Mouse (Mus musculus): ENCODE measurements around the gene Usp45. TPM values are rescaled to one million over a fixed set of nuclear protein-coding genes. Genes with fewer than 3 reads are reported as not detected.
"Not testable (repeated sequence)": the region's sequence is repeated elsewhere in the genome, so short reads cannot be mapped to it uniquely, and the experiment has no call there.

Usp45 gene
- total RNA-seq (2021), result 10 to 100 TPM; 49.7 to 51.8 TPM
- long read RNA-seq, experiment 1, full-length matches to known transcripts, result 1 of 3 reads
- long read RNA-seq, experiment 1, partial matches to known transcripts, result 1 of 3 reads
- long read RNA-seq, experiment 1, other reads (novel, unspliced or antisense), result 1 of 3 reads
- long read RNA-seq, experiment 2, full-length matches to known transcripts, result 1 of 5 reads
- long read RNA-seq, experiment 2, partial matches to known transcripts, result 2 of 5 reads
- long read RNA-seq, experiment 2, other reads (novel, unspliced or antisense), result 2 of 5 reads

DNA sequence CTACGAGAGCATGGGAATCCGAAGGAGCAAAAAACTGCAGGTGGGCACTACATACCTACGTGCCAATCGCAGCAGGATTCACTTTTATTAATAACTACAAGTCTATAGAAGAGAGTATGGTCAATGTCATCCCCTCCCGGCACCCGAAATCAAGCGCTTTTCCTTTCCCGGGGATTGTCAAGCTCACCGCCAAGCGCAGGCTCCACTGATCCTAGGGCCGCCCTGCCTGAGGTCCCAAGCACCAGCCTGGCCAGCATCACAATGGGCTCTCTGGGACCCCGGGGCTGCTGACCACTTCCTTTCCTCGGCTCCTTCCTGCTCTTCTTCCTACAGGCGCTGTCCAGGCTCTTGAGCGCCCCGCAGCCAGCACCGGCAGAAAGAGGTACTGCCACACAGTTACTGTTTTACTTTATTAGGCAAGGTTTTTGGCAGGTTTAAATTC, at the start of gene Usp45, which contains the start of gene Tstd3:
Gene Usp45 (plus strand): TSS at position 294 of the 442 bp plus-strand sequence.
Gene Tstd3 (minus strand): TSS at position 350 of the 442 bp plus-strand sequence.
- peak; percentile 98 for TF ChIP-seq CTCF (conservative IDR thresholded peaks at IDR 0.05)
- Histone ChIP-seq H3K4me3 (peak within 1 kb of the TSS; percentile 95), H3K27ac (peak within 1 kb of the TSS; percentile 96)
- DNase-seq (ENCODE audit: low spot score in 2 of 2), result peak; percentile 78 to 83

DNA sequence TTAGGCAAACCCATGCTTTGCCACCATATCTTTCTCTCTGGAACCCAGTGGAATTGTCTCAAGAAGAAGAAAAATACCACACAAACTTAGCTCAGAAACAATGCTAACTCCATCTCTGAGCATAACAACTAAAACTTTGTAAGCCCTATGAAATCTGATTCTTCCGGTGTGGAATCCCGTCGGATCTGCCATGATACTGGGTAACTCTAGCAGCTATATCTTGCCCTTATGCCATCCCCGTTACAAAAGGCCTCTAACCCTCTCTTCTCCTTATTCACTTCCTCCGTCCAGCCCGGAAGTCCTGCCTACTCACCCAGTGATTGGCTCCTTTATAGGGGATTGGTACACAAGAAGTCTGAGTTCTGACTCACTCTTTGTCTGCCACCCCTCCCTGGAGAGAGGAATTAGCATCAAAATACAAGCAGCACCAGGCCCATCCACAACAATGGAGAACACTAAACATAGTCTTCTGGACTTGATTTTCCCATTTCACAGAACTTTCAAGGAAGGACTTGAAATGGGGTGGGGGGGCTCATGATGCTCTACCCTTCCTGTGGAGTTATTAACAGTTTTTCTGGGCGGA, 44.1 kb upstream of the Usp45 start:
- DNase-seq (ENCODE audit: low spot score in 2 of 2), result no peak
- TF ChIP-seq CTCF (conservative IDR thresholded peaks at IDR 0.05), result no peak
- Histone ChIP-seq H3K4me3 (no peak overlapping the region), H3K27ac (no peak overlapping the region)

DNA sequence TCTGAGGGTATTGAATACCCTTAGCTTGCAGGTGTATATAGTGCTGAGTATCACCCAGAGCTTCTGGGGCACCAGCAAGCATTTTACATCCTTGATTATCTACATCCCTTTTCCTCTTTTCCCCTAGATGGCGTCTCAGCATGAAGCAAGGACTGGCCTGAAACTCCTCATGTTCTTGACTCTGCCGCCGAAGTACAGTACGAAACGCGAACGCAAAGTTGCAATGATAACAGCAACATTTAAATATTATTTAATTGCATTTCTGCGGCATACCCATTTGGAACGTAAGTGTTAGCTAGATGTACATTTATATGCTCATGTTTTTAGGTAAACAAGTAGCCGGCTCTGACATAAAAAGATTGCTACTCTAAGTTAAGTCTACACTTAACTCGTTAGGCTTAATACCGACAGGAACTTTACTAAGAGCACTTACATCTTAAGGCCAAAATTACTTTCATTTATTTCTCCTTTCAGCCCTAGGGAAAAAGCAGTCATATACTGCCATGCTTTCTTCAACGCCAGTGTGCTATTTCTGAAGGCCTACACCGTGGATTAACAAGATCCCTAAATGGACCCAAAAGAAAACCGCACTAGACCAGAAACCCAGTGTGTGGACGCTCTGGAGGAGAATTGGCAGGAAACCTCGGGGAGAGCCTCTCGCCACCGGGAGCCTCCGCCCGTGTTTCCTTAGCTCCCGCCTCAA, 39.9 kb upstream of the Usp45 start:
- peak; percentile 15 to 49 for DNase-seq (ENCODE audit: low spot score in 2 of 2)
- TF ChIP-seq CTCF (conservative IDR thresholded peaks at IDR 0.05), result peak; percentile 82
- H3K27ac ChIP-seq, result peak overlapping the region; percentile 91

DNA sequence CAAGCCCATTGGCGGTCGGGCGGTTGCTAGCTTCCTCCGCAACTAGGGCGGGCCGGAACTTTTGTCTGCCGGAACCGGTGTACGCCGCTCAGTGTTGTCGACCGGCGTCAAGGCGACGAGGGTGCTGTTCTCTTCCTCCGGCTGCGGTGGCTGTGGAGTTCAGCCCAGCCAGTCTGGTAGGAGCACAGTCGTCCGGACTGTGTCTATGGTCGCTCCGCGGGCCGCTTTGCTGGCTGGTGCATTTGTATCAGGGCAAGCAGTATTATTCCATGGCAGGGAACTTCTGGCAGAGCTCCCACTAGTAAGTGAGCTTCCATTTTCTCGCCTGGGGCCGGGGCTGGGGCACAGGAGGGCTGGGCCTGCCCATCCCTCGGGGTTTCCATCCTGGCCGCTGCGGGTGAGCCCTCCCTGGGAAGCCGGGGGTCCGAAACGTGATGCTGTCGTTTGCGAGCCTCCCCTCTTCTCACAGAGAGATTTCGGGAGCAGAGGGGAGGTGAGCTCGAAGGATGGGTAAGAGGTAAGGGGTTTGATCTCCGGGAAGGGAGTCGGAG, 39.3 kb upstream of the Usp45 start, which contains the start of gene Ccnc:
Gene Ccnc (plus strand): TSS at position 87 of the 551 bp plus-strand sequence.
- TF ChIP-seq CTCF (conservative IDR thresholded peaks at IDR 0.05), result no peak
- Histone ChIP-seq H3K4me3 (peak within 1 kb of the TSS; percentile 97), H3K27ac (peak within 1 kb of the TSS; percentile 91)
- peak; percentile 92 to 93 for DNase-seq (ENCODE audit: low spot score in 2 of 2)

More for the DNA sequence above, 39.9 kb upstream of the Usp45 start:
- peak overlapping the region; percentile 97 for H3K4me3 ChIP-seq

DNA sequence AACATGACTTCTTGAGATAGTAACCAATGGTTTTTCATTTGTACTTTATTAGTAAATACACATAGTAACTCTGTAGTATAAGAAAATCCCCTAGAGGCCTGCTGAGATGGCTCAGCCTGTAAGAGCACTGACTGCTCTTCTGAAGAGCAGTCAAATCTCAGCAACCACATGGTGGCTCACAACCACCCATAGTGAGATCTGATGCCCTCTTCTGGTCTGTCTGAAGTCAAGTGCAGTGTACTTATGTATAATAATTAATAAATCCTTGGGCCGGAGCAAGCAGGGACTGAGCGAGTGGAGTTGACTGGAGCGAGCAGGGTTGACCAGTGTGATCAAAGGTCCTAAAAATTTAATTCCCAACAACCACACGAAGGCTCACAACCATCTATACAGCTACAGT, 27.8 kb upstream of the Usp45 start:
- TF ChIP-seq CTCF (conservative IDR thresholded peaks at IDR 0.05), result peak; percentile 63
- H3K27ac ChIP-seq, result no peak overlapping the region
- no peak overlapping the region for H3K4me3 ChIP-seq
- DNase-seq (ENCODE audit: low spot score in 2 of 2), result no peak

DNA sequence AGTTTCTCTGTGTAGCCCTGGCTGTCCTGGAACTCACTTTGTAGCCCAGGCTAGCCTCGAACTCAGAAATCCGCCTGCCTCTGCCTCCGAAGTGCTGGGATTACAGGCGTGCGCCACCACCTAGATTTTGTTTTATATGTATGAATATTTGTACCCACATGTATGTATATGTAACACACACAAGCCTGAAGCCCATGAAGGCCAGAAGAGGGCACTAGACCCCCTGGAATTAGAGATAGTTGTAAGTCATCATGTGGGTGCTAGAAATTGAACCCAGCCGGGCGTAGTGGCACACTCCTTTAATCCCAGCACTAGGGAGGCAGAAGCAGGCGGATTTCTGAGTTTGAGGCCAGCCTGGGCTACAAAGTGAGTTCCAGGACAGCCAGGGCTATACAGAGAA, 22.8 kb upstream of the Usp45 start:
- H3K27ac ChIP-seq; H3K4me3 ChIP-seq; DNase-seq (ENCODE audit: low spot score in 2 of 2): not testable (repeated sequence)
- peak; percentile 34; the same call in 1 of the 2 replicates for TF ChIP-seq CTCF (conservative IDR thresholded peaks at IDR 0.05)

DNA sequence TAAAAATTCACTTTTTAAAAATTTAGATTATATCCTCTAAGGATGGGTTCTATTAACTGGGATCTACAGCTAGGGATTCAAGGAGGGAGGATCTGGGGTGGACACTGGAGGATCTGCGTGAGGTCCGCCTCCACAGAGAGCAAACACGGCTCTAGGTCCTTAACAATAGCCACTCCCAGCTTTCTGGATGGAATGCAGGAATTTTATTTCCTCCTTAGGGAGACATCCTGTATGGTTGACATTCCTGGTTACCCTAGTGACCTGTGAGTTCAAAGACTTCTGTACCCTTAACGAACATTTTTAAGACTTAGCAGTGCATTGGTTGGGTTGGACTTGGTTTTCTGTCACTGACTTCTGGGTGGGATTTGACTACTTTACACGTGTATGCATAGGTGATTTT, 21.2 kb upstream of the Usp45 start:
- TF ChIP-seq CTCF (conservative IDR thresholded peaks at IDR 0.05), result no peak
- Histone ChIP-seq H3K4me3 (no peak overlapping the region), H3K27ac (no peak overlapping the region)
- no peak for DNase-seq (ENCODE audit: low spot score in 2 of 2)

DNA sequence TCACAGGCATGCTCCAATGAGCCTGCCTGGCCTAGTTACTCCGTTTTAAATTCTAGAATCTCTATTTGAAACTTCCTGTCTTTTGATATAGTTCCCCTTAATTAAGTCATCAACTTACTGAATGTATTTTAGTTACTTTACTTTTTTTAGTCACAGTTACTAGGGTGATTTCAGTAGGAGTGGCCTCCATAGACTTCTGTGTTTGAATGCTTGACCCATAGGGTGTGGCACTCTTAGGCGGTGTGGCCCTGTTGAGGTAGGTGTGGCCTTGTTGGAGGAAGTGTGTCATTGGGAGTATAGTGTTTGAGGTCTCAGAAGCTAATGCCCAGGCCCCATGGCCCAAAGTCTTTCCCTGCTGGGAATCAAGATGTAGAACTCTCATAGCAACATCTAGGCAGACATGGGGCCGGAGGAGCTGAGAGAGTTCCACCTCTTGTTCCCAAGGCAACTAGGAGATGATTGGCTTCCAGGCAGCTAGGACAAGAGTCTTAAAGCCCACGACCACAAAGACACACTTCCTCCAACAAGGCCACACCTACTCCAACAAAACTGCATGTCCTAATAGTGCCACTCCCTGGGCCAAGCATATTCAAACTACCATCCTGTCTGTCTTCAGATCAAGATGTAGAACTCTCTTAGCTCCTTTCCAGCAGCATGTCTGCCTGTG, 11.7 kb upstream of the Usp45 start:
- Histone ChIP-seq H3K27ac (no peak overlapping the region), H3K4me3 (no peak overlapping the region)
- no peak for DNase-seq (ENCODE audit: low spot score in 2 of 2)
- no peak for TF ChIP-seq CTCF (conservative IDR thresholded peaks at IDR 0.05)

DNA sequence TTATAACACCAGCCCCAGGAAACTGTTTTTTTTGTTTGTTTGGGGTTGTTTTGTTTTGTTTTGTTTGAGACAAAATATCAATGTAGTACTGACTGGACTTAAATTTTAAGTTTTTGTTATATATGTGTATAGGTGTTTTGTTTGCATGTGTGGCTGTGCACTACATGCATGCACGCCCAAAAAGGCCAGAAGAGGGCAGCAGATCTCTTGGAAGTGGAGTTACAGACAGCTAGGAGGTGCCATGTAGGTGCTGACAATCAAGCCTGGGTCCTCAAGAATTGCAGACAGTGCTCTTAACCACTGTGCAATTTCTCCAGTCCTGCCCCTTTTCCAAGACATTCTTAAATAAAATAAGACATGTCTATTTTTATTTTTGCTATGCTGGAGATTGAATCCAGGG, 8.1 kb upstream of the Usp45 start:
- H3K27ac ChIP-seq, result no peak overlapping the region
- TF ChIP-seq CTCF (conservative IDR thresholded peaks at IDR 0.05), result peak; percentile 41
- no peak overlapping the region for H3K4me3 ChIP-seq
- no peak for DNase-seq (ENCODE audit: low spot score in 2 of 2)

DNA sequence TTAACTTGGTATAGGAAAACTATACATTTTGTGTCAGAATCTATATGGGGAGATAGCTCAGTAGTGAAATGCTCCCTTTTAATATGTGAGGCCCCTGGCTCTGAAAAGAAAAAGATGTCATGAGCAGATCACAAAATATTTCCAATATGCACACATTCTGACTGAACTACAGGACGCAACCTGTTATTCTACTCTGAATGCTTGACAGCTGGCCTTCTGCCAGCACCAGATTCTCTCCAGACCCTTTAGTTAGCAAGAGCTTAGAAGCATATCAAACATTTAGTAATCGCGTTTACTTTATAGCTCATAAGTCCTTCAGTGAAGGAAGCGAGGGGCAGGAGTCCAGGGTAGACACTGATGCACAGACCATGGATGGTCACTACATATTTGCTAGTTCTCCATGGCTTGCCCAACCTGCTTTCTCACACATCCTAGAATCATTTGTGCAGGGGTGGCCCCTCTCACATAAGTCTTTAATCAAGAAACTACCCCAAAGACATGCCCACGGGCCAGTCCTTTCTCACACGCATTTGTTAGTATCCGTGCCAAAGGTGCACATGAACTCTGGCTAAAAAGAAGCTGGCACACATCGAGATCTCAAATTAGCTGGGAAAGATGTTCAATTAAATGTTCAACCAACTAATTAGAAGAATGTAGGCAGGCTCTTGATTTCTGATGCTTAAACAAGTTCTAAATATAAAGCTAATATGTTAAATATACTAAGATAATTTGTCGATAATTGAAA, 5.4 kb upstream of the Usp45 start:
- peak; percentile 34 to 60 for DNase-seq (ENCODE audit: low spot score in 2 of 2)
- no peak overlapping the region for H3K4me3 ChIP-seq
- no peak for TF ChIP-seq CTCF (conservative IDR thresholded peaks at IDR 0.05)
- H3K27ac ChIP-seq, result peak overlapping the region; percentile 57

DNA sequence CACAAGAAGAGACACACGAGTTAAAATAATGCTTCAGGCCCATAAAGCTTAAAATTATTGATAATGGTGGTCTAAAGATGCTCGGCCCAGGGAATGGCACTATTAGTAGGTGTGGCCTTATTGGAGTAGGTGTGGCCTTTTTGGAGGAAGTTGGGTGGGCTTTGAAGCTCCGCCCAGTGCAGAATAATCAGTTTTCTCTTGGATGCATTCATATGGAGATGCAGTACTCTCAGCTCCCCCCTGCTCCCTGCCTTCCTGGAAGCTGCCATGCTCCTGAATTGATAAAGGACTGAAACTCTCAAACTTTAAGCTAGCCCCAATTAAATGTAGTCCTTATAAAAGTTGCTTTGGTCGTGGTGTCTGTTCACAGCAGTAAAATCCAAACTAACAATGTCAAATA, 3.1 kb upstream of the Usp45 start:
- Histone ChIP-seq H3K4me3 (no peak overlapping the region), H3K27ac (no peak overlapping the region)
- DNase-seq (ENCODE audit: low spot score in 2 of 2), result no peak
- no peak for TF ChIP-seq CTCF (conservative IDR thresholded peaks at IDR 0.05)
